Mouse (Mus musculus) heart, embryonic 16.5 days (tissue): Measurements from ENCODE around the gene Gripap1. TPM values are rescaled to one million over a fixed set of nuclear protein-coding genes. Genes with fewer than 3 reads are reported as not detected.
A peak's percentile ranks its signal among the peaks of the same experiment; 100 is the strongest.

Experiments used
- ATAC-seq: fragments of 200-750 bp; cut with Nextera tagmentation; replicated peaks from 2 replicates; pipeline ENCODE4 v1.8.0; 2017; ENCODE audit warnings: moderate number of reproducible peaks; ENCODE audit not compliant: insufficient read depth, low FRiP score; ENCODE audit errors: extremely low read depth
- H3K27ac ChIP-seq: fragments of 300-500 bp; sonication (generic); 2 replicates; pipeline ENCODE4 v1.5.1; 2014; ENCODE audit warnings: mild to moderate bottlenecking, low read length, control low read depth, moderate library complexity
- H3K27me3 ChIP-seq: fragments of 300-500 bp; sonication (generic); 2 replicates; pipeline ENCODE4 v1.6.1; 2014; ENCODE audit warnings: low read length, mixed read lengths; ENCODE audit not compliant: control insufficient read depth, insufficient read depth
- H3K36me3 ChIP-seq: fragments of 300-500 bp; sonication (generic); 2 replicates; pipeline ENCODE4 v1.6.1; 2014; ENCODE audit not compliant: control insufficient read depth, insufficient read depth
- H3K4me1 ChIP-seq: fragments of 300-500 bp; sonication (generic); 2 replicates; pipeline ENCODE4 v1.6.1; 2014; ENCODE audit warnings: low read length, mixed read lengths; ENCODE audit not compliant: control insufficient read depth, insufficient read depth
- H3K4me2 ChIP-seq: fragments of 300-500 bp; sonication (generic); 2 replicates; pipeline ENCODE4 v1.6.1; 2014; ENCODE audit warnings: low read depth, mild to moderate bottlenecking, control low read depth, low read length
- H3K4me3 ChIP-seq: fragments of 300-500 bp; sonication (generic); 2 replicates; pipeline ENCODE4 v1.5.1; 2014; ENCODE audit warnings: mild to moderate bottlenecking, control low read depth, low read length
- H3K9ac ChIP-seq: fragments of 300-500 bp; sonication (generic); 2 replicates; pipeline ENCODE4 v1.6.1; 2014; ENCODE audit warnings: low read length, control low read depth
- H3K9me3 ChIP-seq: fragments of 300-500 bp; sonication (generic); replicated peaks from 2 replicates; pipeline ENCODE4 v1.6.1; 2016; ENCODE audit warnings: low read length; ENCODE audit not compliant: control insufficient read depth
- WGBS: fragments of 180-500 bp; shearing (Covaris S2); extraction: QIAGEN DNeasy Blood & Tissue Kit; methylation state at CpG from one replicate; pipeline ENCODE4 v1.1.7; 2014; 5-methylcytosine and 5-hydroxymethylcytosine counted together
- polyA plus RNA-seq: library from polyadenylated mRNA; unstranded; fragments of >200 nt; fragmentation: Nextera tagmentation; extraction: Ambion mirVana; gene quantifications from 2 replicates; pipeline ENCODE4 v1.2.1, GENCODE M21; 2015

Gripap1 gene
- polyA plus RNA-seq, 1 experiment from 2014 or later, result 29.8 TPM

- H3K9me3 ChIP-seq, result no peaks in the 10 kb centered on the region
- no peak overlapping the region for H3K4me2 ChIP-seq
- no peak overlapping the region for H3K9ac ChIP-seq
- peaks cover 11% of the 10 kb centered on the region; the same call in 1 of the 2 replicates for H3K36me3 ChIP-seq
- H3K27me3 ChIP-seq, result no peaks in the 10 kb centered on the region
- no peak for ATAC-seq
- H3K4me1 ChIP-seq, result no peaks in the 10 kb centered on the region
- H3K27ac ChIP-seq, result no peak overlapping the region
- WGBS, result 71% methylated on average over 9 of the region's 9 CpGs
- H3K4me3 ChIP-seq, result no peak overlapping the region
Observed at GRCm38 (mm10) chrX:7775501-7776205, 13.9 kb upstream of the Gripap1 start.

GRCm38 (mm10) chrX:7776329-7777082, 13.1 kb upstream of the Gripap1 start:
- Histone ChIP-seq H3K4me1 (no peaks in the 10 kb centered on the region), H3K36me3 (peaks cover 9% of the 10 kb centered on the region; the same call in 1 of the 2 replicates), H3K9me3 (no peaks in the 10 kb centered on the region), H3K4me3 (no peak overlapping the region), H3K4me2 (no peak overlapping the region), H3K27me3 (no peaks in the 10 kb centered on the region), H3K27ac (no peak overlapping the region), H3K9ac (no peak overlapping the region)
- WGBS, result 46% methylated on average over 8 of the region's 8 CpGs
- ATAC-seq, result no peak

GRCm38 (mm10) chrX:7778450-7779244, 10.9 kb upstream of the Gripap1 start:
- H3K9me3 ChIP-seq, result no peaks in the 10 kb centered on the region
- no peaks in the 10 kb centered on the region for H3K4me1 ChIP-seq
- WGBS, result 61% methylated on average over 7 of the region's 7 CpGs
- no peak overlapping the region for H3K27ac ChIP-seq
- 0 out of 2 replicates have a peak, but pooled peaks cover 2% of the 10 kb centered on the region for H3K36me3 ChIP-seq
- no peaks in the 10 kb centered on the region for H3K27me3 ChIP-seq
- H3K9ac ChIP-seq, result no peak overlapping the region
- no peak for ATAC-seq
- H3K4me2 ChIP-seq, result no peak overlapping the region
- H3K4me3 ChIP-seq, result no peak overlapping the region

- no peaks in the 10 kb centered on the region for H3K27me3 ChIP-seq
- H3K27ac ChIP-seq, result no peak overlapping the region
- H3K9me3 ChIP-seq, result no peaks in the 10 kb centered on the region
- no peaks in the 10 kb centered on the region for H3K4me1 ChIP-seq
- H3K9ac ChIP-seq, result no peak overlapping the region
- 16% methylated on average over 3 of the region's 3 CpGs for WGBS
- no peak overlapping the region for H3K4me3 ChIP-seq
- H3K36me3 ChIP-seq, result 0 out of 2 replicates have a peak, but pooled peaks cover 1% of the 10 kb centered on the region
- ATAC-seq, result no peak
- no peak overlapping the region for H3K4me2 ChIP-seq
Observed at GRCm38 (mm10) chrX:7779294-7779693, 10.3 kb upstream of the Gripap1 start.

GRCm38 (mm10) chrX:7782603-7783092, 6.9 kb upstream of the Gripap1 start:
- Histone ChIP-seq H3K27ac (no peak overlapping the region), H3K9me3 (no peaks in the 10 kb centered on the region), H3K4me3 (no peak overlapping the region), H3K9ac (no peak overlapping the region), H3K4me2 (no peak overlapping the region), H3K27me3 (no peaks in the 10 kb centered on the region), H3K36me3 (no peaks in the 10 kb centered on the region), H3K4me1 (no peaks in the 10 kb centered on the region)
- WGBS, result 70% methylated on average over 4 of the region's 4 CpGs
- ATAC-seq, result no peak

GRCm38 (mm10) chrX:7790309-7790708, 744 bp downstream of the Gripap1 start:
- Histone ChIP-seq H3K4me3 (peak overlapping the region; percentile 58), H3K4me2 (peak overlapping the region; percentile 73), H3K27me3 (no peaks in the 10 kb centered on the region), H3K27ac (no peak overlapping the region), H3K9ac (peak overlapping the region; percentile 73), H3K36me3 (no peaks in the 10 kb centered on the region), H3K9me3 (no peaks in the 10 kb centered on the region), H3K4me1 (peaks cover 6% of the 10 kb centered on the region)
- ATAC-seq, result 0 out of 2 replicates have a peak, but pooled peaks have one; percentile 14
- WGBS, result 22% methylated on average over 5 of the region's 5 CpGs

- WGBS, result 47% methylated on average over 3 of the region's 3 CpGs
- Histone ChIP-seq H3K9me3 (no peaks in the 10 kb centered on the region), H3K4me3 (no peak overlapping the region), H3K4me2 (no peak overlapping the region), H3K27me3 (no peaks in the 10 kb centered on the region), H3K36me3 (no peaks in the 10 kb centered on the region), H3K9ac (no peak overlapping the region), H3K4me1 (peaks cover 6% of the 10 kb centered on the region), H3K27ac (no peak overlapping the region)
- ATAC-seq, result no peak
Observed at GRCm38 (mm10) chrX:7793361-7793760, 3.8 kb downstream of the Gripap1 start.

GRCm38 (mm10) chrX:7795016-7795415, 5.5 kb downstream of the Gripap1 start:
- WGBS, result 20% methylated on average over 7 of the region's 7 CpGs
- H3K4me2 ChIP-seq, result no peak overlapping the region
- H3K9me3 ChIP-seq, result no peaks in the 10 kb centered on the region
- H3K4me1 ChIP-seq, result peaks cover 6% of the 10 kb centered on the region
- no peak overlapping the region for H3K9ac ChIP-seq
- H3K36me3 ChIP-seq, result peaks cover 2% of the 10 kb centered on the region; the same call in 1 of the 2 replicates
- H3K4me3 ChIP-seq, result no peak overlapping the region
- H3K27ac ChIP-seq, result no peak overlapping the region
- no peaks in the 10 kb centered on the region for H3K27me3 ChIP-seq
- no peak for ATAC-seq
